Mouse (Mus musculus) limb, embryonic 14.5 days (tissue): ENCODE results near the gene Ell3. TPM values are rescaled to one million over a fixed set of nuclear protein-coding genes. Genes with fewer than 3 reads are reported as not detected.
"Not testable (repeated sequence)": the region's sequence is repeated elsewhere in the genome, so short reads cannot be mapped to it uniquely, and the experiment has no call there.

Experiments used
- ATAC-seq: fragments of 200-750 bp; cut with Nextera tagmentation; 2 replicates; pipeline ENCODE4 v1.8.0; 2017; ENCODE audit warnings: low read depth, moderate number of reproducible peaks, moderate TSS enrichment; ENCODE audit not compliant: low FRiP score
- DNase-seq: peaks from one replicate; pipeline ENCODE4 v3.0.0-alpha.2; 2015; ENCODE audit warnings: low spot score
- H3K27ac ChIP-seq: fragments of 300-500 bp; sonication (generic); replicated peaks from 2 replicates; pipeline ENCODE4 v1.5.1; 2014; ENCODE audit warnings: low read depth, mild to moderate bottlenecking, low read length, moderate library complexity, mixed read lengths
- H3K27me3 ChIP-seq: fragments of 300-500 bp; sonication (generic); 2 replicates; pipeline ENCODE4 v1.6.1; 2014; ENCODE audit warnings: low read length, mixed read lengths; ENCODE audit not compliant: control insufficient read depth, insufficient read depth
- H3K36me3 ChIP-seq: fragments of 300-500 bp; sonication (generic); 2 replicates; pipeline ENCODE4 v1.6.1; 2014; ENCODE audit warnings: mild to moderate bottlenecking, low read length, moderate library complexity, mixed read lengths; ENCODE audit not compliant: control insufficient read depth, insufficient read depth
- H3K4me1 ChIP-seq: fragments of 300-500 bp; sonication (generic); 2 replicates; pipeline ENCODE4 v1.6.1; 2014; ENCODE audit warnings: antibody characterized with exemption, low read length, mixed read lengths; ENCODE audit not compliant: control insufficient read depth, insufficient read depth
- H3K4me2 ChIP-seq: fragments of 300-500 bp; sonication (generic); replicated peaks from 2 replicates; pipeline ENCODE4 v1.6.1; 2014; ENCODE audit warnings: low read depth, mild to moderate bottlenecking, low read length, moderate library complexity; ENCODE audit not compliant: severe bottlenecking
- H3K4me3 ChIP-seq: fragments of 300-500 bp; sonication (generic); replicated peaks from 2 replicates; pipeline ENCODE4 v1.5.1; 2014; ENCODE audit warnings: low read length
- H3K9ac ChIP-seq: fragments of 300-500 bp; sonication (generic); 2 replicates; pipeline ENCODE4 v1.6.1; 2014; ENCODE audit warnings: mild to moderate bottlenecking, low read depth, low read length, moderate library complexity; ENCODE audit not compliant: severe bottlenecking
- H3K9me3 ChIP-seq: fragments of 300-500 bp; sonication (generic); 2 replicates; pipeline ENCODE4 v1.6.1; 2016; ENCODE audit warnings: low read length; ENCODE audit not compliant: control insufficient read depth
- POLR2A ChIP-seq: fragments of 200-500 bp; IDR thresholded peaks from 2 replicates; pipeline ENCODE4 v1.8.0; 2012; ENCODE audit warnings: inconsistent platforms, mild to moderate bottlenecking, moderate library complexity, borderline replicate concordance; ENCODE audit not compliant: insufficient read depth, insufficient read length; ENCODE audit errors: extremely low read depth
- WGBS: fragments of 180-500 bp; shearing (Covaris S2); extraction: QIAGEN DNeasy Blood & Tissue Kit; methylation state at CpG from one replicate; pipeline ENCODE4 v1.1.7; 2014; 5-methylcytosine and 5-hydroxymethylcytosine counted together
- polyA plus RNA-seq, 2 experiments: library from polyadenylated mRNA; depleted of rRNA in 1 of 2; stranded (reverse) in 1 of 2; unstranded in 1 of 2; fragments of >200 nt; fragmentation: Nextera tagmentation in 1 of 2; extraction: Ambion mirVana in 1 of 2; gene quantifications; 2 replicates each; pipeline versions ENCODE4 v1.2.1 to v1.2.3; 2012 to 2014

The Ell3 gene
- polyA plus RNA-seq, 2 experiments = 4.8 to 6.3 TPM

DNA sequence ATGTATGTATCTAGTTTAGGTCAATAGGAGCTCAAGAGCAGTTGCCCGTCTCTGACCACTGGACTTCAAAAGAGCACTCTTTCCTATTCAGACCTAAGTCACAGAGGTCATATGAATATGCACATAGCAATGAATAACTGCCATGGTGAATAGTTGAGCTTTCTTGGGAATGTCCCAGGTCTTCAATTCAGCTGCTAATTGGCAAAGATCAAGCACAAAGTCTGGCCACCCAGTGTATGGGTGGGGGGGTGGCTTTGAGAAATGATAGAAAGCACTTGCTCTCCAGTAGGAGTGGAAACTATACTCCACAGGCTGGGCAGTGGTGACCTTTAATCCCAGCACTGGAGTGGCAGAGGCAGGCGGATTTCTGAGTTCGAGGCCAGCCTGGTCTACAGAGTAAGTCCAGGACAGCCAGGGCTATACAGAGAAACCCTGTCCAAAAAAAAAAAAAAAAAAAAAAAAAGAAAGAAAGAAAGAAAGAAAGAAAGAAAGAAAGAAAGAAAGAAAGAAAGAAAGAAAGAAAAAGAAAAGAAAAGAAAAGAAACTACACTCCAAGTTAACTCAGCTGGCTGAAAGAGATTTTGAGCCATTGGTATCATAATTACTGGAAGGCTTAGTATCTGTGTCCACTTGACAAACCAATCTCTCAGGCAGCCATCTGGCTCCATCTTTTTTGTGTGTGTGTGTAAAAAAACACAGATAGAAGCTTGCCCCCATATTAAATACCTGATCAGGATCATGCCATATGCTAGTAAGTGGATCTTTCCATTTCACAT is 33.6 kb upstream of the Ell3 start:
- DNase-seq (no peak), ATAC-seq (no peak)
- H3K27me3 ChIP-seq = no peaks in the 10 kb centered on the region
- H3K36me3 ChIP-seq = no peaks in the 10 kb centered on the region
- H3K4me3 ChIP-seq = no peak overlapping the region
- H3K9ac ChIP-seq = no peak overlapping the region
- no peaks in the 10 kb centered on the region for H3K4me1 ChIP-seq
- H3K4me2 ChIP-seq = no peak overlapping the region
- 89% methylated on average over 3 of the region's 3 CpGs for WGBS
- TF ChIP-seq POLR2A = no peak
- no peak overlapping the region for H3K27ac ChIP-seq
- no peaks in the 10 kb centered on the region for H3K9me3 ChIP-seq

- not testable (repeated sequence) for DNase-seq
- 92% methylated on average over 2 of the region's 2 CpGs for WGBS
Observed at GRCm38 (mm10) chr2:121475306-121475705, 31.2 kb upstream of the Ell3 start.

GRCm38 (mm10) chr2:121474180-121474535 is 30.1 kb upstream of the Ell3 start:
- TF ChIP-seq POLR2A = no peak
- DNase-seq (no peak), ATAC-seq (peak; percentile 53)
- Histone ChIP-seq H3K27me3 (no peaks in the 10 kb centered on the region), H3K27ac (no peak overlapping the region; the same call in 1 of the 2 replicates), H3K4me1 (no peaks in the 10 kb centered on the region), H3K9ac (peak overlapping the region; percentile 55), H3K4me3 (peak overlapping the region; percentile 53), H3K4me2 (peak overlapping the region; percentile 59), H3K9me3 (no peaks in the 10 kb centered on the region), H3K36me3 (no peaks in the 10 kb centered on the region)
- WGBS = 32% methylated on average over 8 of the region's 8 CpGs

More at GRCm38 (mm10) chr2:121475306-121475705, 31.2 kb upstream of the Ell3 start:
- not testable (repeated sequence) for H3K4me1 ChIP-seq, H3K27ac ChIP-seq, H3K4me3 ChIP-seq, H3K27me3 ChIP-seq, H3K9me3 ChIP-seq, H3K36me3 ChIP-seq, H3K9ac ChIP-seq, H3K4me2 ChIP-seq, ATAC-seq

DNA sequence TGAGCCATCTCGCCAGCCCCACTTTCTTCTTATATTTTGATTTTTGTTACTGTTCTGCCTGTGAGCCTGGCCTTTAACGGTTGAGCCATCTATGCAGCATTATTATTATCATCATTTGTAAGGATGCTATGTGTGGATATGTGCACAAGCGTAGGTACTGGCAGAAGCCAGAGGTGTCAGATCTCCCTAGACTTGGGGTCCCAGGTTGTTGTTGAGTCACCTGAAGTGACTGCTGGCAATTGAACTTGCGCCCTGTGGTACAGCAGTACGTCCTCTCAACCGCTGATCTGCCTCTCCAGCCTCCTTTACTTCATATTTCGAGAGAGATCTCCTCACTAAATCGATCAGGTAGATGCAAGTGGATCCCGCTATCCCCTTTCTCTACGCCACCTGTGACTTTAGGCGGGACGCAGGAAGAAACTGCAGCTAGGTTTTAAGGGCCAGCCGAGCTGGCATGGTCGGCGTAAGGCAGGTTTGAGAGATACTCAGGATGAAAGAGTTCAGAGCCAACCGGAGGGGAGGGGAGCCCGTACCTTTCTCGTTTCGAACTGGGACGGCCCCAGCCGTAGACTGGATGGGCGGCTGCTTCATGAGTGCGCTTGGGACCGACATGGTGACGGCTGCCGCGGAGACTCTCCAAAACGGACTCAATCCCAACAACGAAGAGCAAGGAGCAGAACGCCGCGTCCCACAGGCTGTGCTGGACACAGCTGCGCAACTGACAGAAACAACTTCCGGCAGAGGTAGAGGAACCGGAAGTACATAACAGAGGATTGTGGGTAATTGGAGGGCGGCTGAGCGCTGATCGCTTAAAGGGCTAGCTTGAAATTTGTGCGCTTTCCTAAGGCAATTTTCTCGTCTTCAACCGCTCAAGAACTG is 29.5 kb upstream of the Ell3 start, which contains the start of gene Mfap1b:
Gene Mfap1b, minus strand, starts transcription at position 767 of the 879 bp plus-strand sequence.
- Histone ChIP-seq H3K4me2 (peak within 1 kb of the TSS; percentile 59), H3K4me3 (peak within 1 kb of the TSS; percentile 53), H3K9ac (peak within 1 kb of the TSS; percentile 55)
- H3K27ac ChIP-seq, H3K36me3 ChIP-seq, H3K4me1 ChIP-seq, H3K9me3 ChIP-seq, H3K27me3 ChIP-seq: not testable (repeated sequence)
- TF ChIP-seq POLR2A = peak; percentile 61; the same call in 1 of the 2 replicates
- DNase-seq (peak; percentile 94), ATAC-seq (peak; percentile 94)
- WGBS = 4% methylated on average over 36 of the region's 41 CpGs

DNA sequence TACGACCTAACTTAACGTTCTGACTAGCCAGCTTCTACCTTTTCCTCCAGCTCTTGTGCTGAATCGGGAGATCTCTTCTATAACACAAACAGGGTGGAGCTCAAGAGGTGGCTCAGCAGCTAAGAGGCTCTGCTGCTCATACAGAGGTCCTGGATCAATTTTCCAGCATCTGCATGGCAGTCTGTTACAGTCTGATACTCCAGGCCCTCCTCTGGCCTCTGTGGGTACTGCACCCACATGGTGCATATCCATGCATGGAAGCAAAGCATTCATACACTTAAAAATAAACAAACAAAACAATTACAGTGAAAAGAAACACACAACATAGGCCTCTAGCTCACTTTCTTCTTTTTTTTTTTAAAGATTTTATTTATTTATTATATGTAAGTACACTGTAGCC is 28.7 kb upstream of the Ell3 start:
- not testable (repeated sequence) for H3K9ac ChIP-seq

GRCm38 (mm10) chr2:121468982-121469381 is 24.9 kb upstream of the Ell3 start:
- WGBS = 60% methylated on average over 1 of the region's 6 CpGs

More for the DNA sequence above, 28.7 kb upstream of the Ell3 start:
- not testable (repeated sequence) for H3K27ac ChIP-seq, ATAC-seq, H3K4me2 ChIP-seq, H3K36me3 ChIP-seq, DNase-seq, H3K4me1 ChIP-seq, H3K27me3 ChIP-seq, H3K9me3 ChIP-seq, H3K4me3 ChIP-seq
- 84% methylated on average over 3 of the region's 3 CpGs for WGBS

More at GRCm38 (mm10) chr2:121468982-121469381, 24.9 kb upstream of the Ell3 start:
- H3K9me3 ChIP-seq, H3K4me3 ChIP-seq, ATAC-seq, H3K4me2 ChIP-seq, H3K4me1 ChIP-seq, H3K27ac ChIP-seq, H3K36me3 ChIP-seq, H3K9ac ChIP-seq, H3K27me3 ChIP-seq, DNase-seq: not testable (repeated sequence)
